Mouse (Mus musculus) lung, adult 2 months (tissue): ENCODE results near the gene Tctn3.

ENCODE experiments used
- CTCF ChIP-seq: fragments of 200-500 bp; IDR thresholded peaks from 2 replicates; pipeline ENCODE4 v1.5.1; 2011; ENCODE audit warnings: mild to moderate bottlenecking, low read length, control low read depth; ENCODE audit not compliant: insufficient read depth
- POLR2A ChIP-seq: fragments of 200-500 bp; IDR thresholded peaks from 2 replicates; pipeline ENCODE4 v1.6.1; 2011; ENCODE audit warnings: low read depth, mild to moderate bottlenecking, control low read depth, low read length, borderline replicate concordance; ENCODE audit errors: extremely low read depth

DNA sequence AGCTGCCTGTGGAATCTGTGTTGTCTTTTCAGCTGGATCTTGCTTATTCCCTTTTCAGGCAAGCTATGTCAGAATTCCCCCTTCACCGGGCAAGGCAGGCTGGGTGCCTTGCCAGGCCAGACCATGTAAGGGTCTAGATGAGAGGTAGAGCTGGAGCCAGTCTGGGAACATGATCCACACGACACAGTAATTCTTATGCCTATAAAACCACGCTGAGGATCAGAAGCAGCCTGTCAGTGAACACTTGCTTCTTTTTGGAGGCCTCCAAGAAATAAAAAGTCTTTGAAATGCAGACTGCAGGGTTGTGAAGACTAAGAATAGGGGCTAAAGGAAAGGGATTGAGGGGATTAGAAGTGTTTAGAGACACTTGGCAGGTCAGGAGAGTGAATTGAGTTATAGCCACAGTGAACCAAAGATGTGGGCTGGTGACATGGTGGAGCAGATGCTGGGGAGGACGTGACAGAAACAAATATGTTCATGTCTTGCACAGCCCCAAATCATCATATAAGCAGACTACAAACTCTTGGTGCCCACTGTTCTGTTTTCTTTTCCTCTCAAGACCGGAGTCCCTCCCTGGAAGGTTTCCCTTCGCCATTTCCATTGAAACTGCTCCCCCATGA is 62.4 kb downstream of the Tctn3 start:
- TF ChIP-seq CTCF (no peak), POLR2A (no peak)
